Mouse (Mus musculus): ENCODE results near the gene Fgfrl1.

Fgfrl1 gene

DNA sequence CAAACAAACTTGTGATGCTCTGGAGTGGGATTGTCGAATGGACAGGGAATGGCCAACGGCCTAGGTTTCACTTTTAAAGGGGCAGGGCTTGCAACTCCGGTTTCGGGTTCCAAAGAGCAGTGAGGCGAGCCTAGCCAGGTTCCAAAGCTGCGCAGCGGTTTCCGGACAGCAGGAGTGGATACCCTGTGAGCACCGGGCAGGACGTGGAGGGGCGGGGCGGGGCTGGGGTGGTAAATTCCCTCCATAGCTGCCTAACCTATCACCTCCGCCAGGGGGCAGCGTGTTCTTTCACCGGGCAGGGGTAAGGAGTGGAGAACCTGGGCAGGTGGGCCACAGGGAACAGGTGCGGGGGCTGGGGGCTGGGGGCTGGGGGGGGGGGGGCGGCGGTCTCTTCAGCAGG is at the start of gene Fgfrl1:
Gene Fgfrl1, plus strand, starts transcription at position 112 of the 400 bp plus-strand sequence.
- peak; percentile 44 to 73 for DNase-seq (ENCODE audit: low spot score in 2 of 2)

- DNase-seq (ENCODE audit: low spot score in 2 of 2): no peak
Measured at GRCm38 (mm10) chr5:108643674-108644073, 48.5 kb upstream of the Fgfrl1 start.

GRCm38 (mm10) chr5:108645651-108646342 is 46.4 kb upstream of the Fgfrl1 start:
- DNase-seq (ENCODE audit: low spot score in 2 of 2): no peak

- no peak for DNase-seq (ENCODE audit: low spot score in 2 of 2)
Measured at GRCm38 (mm10) chr5:108646343-108646660, 45.9 kb upstream of the Fgfrl1 start.

DNA sequence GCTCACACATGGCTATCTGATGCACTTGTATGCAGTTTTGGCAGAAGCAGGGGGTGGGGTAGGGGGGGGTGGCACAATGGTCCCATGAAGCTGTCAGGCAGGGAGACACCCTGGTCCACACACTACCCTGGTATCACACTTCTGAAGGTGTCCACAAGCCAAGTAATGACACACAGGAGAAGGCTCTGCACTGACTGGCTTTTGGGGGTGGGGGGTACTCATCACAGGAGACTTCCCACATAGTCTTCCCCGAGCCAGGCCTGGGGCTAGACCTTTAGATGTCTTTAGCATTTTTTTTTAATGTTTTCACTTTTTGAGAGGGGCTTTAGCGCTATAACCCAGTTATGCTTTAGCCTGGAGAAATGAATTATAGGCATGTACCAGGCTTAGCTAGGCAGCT is 44.9 kb upstream of the Fgfrl1 start:
- no peak for DNase-seq (ENCODE audit: low spot score in 2 of 2)

DNA sequence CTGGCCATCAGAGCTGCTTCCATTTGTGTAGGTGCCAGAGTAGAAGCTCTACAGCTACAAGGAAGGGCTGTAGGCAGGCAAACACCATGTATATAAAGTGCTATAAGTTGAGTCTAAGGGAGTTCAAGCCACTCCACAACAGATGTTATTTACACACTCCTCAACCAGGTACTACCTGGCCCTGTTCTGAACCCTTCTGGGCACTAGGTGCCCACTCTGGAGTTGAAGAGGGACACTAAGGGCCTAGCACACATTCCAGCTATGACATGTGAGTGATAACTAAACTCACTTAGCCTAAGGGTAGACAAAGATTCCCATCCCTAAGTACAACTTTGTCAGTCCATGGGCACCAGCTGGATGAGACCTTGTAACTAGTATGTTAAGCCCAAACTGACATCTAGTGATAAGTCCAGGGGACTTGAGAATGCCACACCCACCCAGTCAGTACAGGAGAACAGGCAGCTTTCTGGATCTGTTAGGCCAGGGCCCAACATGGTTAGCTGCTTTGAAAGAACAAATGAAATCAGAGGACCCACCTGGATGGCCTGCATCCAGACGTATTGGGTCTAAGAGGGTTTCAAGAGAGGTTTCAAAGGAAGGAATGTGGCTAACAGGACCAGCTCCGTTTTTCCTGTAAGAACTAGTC is 44.2 kb upstream of the Fgfrl1 start:
- DNase-seq (ENCODE audit: low spot score in 2 of 2): no peak

- no peak for DNase-seq (ENCODE audit: low spot score in 2 of 2)
Measured at GRCm38 (mm10) chr5:108648937-108649576, 43.1 kb upstream of the Fgfrl1 start.

DNA sequence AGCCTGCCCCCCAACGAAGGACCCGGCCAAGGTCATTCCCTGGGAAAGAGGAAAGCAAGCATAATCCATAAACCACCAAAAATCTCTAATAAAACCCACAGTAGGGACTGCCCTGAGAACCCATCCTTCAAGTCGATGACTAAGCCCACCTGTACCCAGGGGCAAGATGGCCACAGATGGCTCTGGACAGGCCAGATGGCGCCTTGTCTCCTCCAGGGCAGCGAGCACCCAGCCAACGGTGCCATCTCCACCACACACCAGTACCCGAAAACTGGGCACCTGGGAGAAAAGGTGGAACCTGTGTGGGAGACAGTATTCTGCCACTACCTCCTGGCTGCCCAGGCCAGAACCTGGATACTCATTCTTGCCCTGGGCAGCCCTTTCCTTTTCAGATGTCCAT is 41.8 kb upstream of the Fgfrl1 start:
- no peak for DNase-seq (ENCODE audit: low spot score in 2 of 2)

DNA sequence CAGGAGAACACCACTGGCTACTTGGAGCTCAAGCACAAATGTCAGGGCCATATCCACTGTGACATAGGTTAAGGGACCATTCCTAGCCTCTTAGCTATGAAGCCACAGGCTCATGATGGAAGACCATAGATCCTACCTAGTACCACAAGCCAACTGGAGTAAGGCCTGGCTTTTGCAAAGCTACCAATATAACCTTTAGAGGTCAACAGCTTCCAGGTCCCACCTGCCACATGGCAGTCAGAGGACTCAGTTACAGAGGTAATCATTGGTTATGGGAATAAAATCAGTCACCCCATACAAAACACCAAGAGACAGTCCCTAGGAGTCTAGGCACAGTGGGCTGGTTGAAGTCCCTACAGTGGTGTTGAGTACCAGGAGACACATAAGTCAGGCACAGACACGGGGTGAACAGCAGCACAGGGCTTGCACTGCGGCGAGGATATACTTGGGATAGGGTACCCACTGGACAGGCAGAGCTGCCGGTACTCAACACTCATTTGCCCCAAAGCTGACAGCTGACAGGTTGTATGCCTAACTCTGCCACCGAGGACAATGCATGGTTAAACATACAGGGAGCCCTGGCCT is 41.0 kb upstream of the Fgfrl1 start:
- no peak for DNase-seq (ENCODE audit: low spot score in 2 of 2)

DNA sequence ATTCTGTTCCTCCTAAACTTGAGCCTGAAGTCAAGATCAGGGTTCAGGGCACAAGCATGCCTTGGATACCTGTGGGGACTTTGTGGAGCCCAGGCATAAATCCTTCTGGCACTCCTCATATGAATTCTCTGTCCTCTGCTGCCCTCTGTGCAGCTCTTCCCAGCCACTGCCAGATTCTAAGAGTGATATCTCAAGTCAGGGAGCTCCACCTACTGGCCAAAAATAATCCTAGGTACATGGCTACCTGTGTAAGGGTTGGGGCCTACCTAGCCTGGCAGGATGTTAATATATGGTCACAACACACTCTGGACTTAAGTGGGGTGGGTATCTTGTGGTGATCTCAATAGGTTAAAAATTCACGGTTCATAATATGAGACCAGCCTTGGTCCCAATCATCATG is 40.4 kb upstream of the Fgfrl1 start:
- peak; percentile 40 to 74 for DNase-seq (ENCODE audit: low spot score in 2 of 2)

DNA sequence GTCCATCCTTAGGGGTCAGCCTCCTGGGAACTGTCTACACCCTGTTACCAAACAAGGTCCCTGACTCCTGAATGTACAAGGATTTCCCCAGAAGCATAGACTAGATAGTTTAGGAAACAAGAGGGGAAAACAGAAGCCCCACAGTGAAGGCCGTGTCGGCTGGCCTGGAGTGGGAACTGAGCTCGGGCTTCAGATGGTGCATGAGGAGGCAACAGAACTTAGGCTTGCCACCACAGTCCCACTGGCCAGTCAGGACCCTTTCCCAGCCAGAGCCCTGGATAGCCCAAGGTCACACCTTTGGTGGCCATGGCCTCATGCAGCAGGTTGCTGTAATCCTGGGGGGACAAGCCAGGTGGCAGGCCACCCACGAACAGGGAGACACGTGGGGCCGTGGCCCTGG is 38.8 kb upstream of the Fgfrl1 start:
- DNase-seq (ENCODE audit: low spot score in 2 of 2): no peak

DNA sequence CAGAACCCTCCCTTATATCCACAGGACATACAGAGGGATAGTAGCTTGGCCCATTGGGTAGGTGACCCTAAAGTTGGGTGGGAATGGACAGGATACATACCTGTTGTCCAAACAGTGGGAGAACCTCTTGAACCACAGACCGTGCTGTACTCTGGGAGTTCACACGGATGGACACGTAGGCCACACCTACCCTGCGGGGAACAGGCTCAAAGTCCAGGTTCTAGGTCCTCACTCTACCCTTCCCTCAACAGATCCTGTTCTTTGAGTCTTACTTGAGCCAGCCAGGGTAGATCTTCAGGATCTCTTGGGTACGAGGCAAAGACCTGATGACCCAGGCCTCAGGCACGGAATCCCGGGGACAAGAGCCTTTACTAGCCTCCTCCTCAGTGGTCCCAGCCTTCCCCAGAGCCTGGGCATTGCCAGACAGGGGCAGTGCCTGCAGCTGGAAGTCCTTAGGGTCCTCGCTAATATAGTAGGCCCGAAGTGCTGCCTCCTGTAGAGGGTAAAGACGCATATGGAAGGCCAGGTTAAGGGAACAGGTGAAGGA is 37.7 kb upstream of the Fgfrl1 start:
- DNase-seq (ENCODE audit: low spot score in 2 of 2): no peak

GRCm38 (mm10) chr5:108655381-108655780 is 36.8 kb upstream of the Fgfrl1 start:
- no peak for DNase-seq (ENCODE audit: low spot score in 2 of 2)

GRCm38 (mm10) chr5:108655891-108656650 is 36.1 kb upstream of the Fgfrl1 start:
- no peak for DNase-seq (ENCODE audit: low spot score in 2 of 2)

GRCm38 (mm10) chr5:108657406-108657805 is 34.8 kb upstream of the Fgfrl1 start:
- DNase-seq (ENCODE audit: low spot score in 2 of 2): no peak

DNA sequence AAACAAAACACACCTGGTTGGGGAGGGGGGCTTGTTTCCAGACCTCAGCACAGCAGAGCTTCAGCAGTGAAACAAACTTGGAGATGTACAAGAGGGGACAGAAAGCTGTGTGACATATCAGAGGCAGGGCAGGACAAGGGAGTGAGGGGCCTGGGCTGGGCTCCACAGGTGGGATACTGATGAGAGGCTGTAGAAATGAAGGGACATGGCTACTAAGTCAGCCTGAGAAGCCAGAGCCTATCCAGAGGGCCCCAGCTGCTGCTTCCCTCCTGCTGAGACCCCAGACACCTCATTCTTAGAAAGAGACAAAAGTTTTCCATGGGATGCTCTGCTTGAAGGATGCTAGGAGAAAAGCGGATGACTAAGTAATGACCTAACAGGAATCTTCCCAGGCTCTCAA is 33.6 kb upstream of the Fgfrl1 start:
- no peak for DNase-seq (ENCODE audit: low spot score in 2 of 2)

GRCm38 (mm10) chr5:108659698-108660631 is 32.2 kb upstream of the Fgfrl1 start, which contains the start of gene Idua:
Gene Idua (plus strand): TSS chr5:108660331.
- DNase-seq (ENCODE audit: low spot score in 2 of 2): peak in 1 of 2 experiments; percentile 18

- peak; percentile 72 to 83 for DNase-seq (ENCODE audit: low spot score in 2 of 2)
Measured at GRCm38 (mm10) chr5:108660632-108661268, 31.4 kb upstream of the Fgfrl1 start.

- no peak for DNase-seq (ENCODE audit: low spot score in 2 of 2)
Measured at GRCm38 (mm10) chr5:108662772-108663171, 29.4 kb upstream of the Fgfrl1 start.

GRCm38 (mm10) chr5:108665066-108665465 is 27.1 kb upstream of the Fgfrl1 start:
- DNase-seq (ENCODE audit: low spot score in 2 of 2): no peak
